Mouse (Mus musculus) spleen, postnatal 10 days (tissue): Measurements from ENCODE around the gene Tnnc1.

Source experiments
- DNase-seq, 2 experiments: peaks; one replicate each; pipeline ENCODE4 v3.0.0; 2021 to 2022; ENCODE audit warnings: low spot score in 2 of 2

Gene Tnnc1

DNA sequence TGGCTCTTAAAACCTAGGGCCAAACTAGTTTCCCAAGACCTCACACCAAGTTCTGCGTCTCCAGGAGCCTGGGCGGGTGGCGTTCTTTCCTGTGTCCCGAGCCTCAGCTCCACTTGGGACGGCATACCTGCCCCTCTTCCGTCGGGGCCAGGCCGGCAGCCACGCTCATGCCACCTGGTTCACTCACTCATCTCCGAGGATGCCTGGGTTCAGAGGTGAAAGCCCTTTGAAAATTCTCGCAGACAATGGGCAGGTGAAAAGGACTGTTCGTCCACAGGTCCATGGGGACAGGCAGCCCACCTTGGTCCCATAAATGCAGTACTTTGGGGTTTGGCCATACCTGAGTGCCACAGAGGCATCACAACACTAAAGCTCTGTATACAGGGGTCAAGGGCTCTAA is 23.9 kb upstream of the Tnnc1 start:
- DNase-seq, result no peak

DNA sequence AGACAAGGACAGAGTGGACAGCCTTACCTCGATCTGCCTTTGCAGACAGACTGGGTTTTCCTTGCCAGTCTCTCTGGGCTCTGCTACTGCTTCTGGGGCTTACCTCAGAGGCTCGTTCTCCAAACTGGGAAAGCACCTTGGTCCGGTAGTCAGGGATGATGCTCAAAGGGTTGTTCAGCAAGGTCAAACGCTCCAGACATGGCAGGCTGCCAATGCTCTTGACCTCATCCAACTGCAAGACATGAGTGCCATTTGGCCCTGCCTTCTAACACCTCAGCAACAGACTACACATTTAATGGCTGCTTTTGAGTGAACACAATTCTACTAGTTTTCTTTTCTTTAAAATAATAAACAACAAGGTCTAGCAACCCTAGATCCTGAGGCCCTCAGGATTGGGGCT is 21.5 kb upstream of the Tnnc1 start:
- DNase-seq, result no peak

DNA sequence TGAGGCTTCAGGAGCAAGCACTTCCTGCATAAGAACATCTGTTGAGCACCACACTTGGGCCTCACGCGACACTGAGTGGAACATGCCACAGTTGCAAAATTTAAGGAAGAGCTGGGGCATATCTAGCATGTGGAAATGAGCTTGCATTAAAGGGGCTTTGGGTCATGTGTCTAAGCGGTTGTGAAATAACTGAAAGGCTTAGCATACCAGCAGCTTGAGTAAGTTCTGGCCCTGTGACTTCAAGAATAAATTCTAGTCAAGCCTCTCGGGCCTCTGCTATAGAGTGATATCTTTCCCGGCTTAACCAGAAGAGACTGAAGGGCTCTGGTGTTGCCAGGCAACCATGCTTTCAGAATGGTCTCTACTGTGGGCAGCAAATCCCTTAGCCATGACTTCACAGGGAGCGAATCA is 19.3 kb upstream of the Tnnc1 start:
- DNase-seq, result no peak

DNA sequence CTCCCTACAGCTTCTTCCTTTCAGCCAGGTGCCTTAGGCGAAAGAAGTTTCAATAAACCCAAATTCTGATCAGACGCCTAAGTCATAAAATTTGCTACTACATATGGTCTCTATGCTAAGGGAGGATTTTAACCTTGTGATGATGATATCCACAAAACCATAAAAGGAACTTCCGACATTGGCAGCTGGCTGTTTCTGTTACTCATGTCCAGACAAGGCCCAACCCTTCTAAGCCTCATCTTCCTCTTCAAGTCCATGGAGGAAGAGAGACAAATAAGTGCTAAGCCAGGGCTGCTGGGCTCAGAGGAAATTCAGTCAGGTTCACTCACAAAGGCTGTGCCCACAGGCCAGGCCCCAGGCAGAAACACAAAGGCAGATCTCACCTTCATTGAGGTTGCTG is 18.8 kb upstream of the Tnnc1 start:
- no peak for DNase-seq

GRCm38 (mm10) chr14:31191936-31192335 is 16.2 kb upstream of the Tnnc1 start:
- no peak for DNase-seq

DNA sequence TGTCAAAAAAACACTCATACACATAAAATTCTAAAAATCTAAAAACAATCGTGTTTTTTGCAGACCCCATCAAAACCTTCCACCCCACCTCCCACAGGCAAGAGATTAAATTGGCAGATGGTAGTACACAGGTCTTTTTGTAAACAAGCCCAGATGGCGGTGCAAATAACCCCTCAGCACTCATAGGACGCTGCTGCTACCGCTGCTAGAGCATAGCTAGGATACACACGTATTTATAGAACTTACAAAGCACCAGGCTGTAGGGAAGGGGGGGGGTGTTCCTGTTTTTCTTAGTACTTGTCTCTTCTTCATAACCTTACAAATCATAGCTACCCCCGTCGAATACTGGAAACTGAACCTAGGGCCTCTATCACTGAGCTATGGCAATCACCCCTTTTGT is 14.3 kb upstream of the Tnnc1 start:
- no peak for DNase-seq

GRCm38 (mm10) chr14:31194441-31194840 is 13.7 kb upstream of the Tnnc1 start:
- DNase-seq, result no peak

DNA sequence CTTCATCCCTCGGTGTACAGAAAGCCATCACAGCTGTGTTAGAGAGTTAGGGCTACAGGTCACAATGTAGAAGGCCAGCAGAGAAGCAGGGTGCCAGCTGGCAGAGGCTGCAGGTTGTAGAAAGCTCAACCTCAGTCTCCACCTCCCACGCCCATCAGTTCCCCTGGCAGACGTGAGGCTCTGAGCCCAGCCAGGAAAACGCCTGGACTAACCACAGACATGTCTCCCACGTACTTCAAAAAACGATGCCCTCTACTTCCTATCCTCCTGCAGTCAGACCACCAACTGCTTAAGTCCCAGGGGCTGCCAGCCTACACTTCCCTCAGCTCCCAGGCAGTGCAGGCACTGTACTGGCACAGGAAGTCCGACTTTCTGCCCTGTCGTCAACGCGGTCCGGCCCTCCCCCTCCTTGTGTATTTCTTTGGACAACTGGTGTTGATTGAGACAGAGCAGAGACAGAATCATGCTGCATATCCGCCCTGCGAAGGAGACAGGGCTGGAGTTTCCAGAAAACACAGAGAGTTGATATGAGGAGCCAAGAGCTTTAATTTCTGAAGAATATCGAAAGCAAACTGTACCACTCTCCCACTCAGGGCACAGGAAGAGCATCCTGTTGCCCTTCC is 13.1 kb upstream of the Tnnc1 start:
- DNase-seq, result no peak

DNA sequence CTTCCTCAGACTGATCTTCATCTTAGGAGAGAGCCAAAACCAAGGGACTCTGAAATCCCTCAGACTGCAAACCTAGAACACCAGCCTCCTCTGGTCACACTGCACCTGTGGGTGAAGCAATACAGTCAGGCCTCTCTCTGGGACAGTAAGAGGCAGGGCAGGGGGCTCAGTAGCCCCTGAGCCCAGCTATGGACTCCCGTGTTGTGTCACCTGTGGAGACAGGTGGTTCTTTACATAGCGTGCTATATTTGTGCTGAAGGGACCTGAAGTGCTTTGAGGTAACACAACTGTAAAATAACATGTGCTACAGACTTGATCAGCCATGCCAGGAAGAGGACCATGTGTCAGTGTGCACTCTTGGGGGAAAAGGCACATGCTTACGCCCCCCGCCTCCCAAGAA is 12.6 kb upstream of the Tnnc1 start:
- no peak for DNase-seq

- DNase-seq, result peak in 1 of 2 experiments; percentile 55
These were observed 12.1 kb upstream of the Tnnc1 start for GRCm38 (mm10) chr14:31195968-31196367.

- no peak for DNase-seq
These were observed 10.3 kb upstream of the Tnnc1 start for GRCm38 (mm10) chr14:31197547-31198516.

DNA sequence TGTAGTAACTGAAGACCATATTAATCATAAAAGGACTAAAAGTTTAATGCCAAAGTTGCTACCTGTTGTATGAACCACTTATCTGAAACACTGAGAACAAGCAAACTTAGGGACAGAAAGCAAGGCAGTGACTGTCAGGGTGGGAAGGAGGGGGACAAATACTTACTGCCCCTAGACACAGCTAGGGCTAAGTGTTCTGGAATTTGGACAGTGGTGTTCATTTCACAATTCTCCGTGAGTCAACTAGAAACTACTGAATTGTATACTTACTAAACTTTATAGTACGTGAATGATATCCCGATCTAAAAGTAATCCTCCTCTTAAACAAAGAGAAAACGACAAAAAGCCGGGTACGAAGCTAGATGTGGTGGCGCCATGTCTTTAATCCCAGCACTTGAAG is 8.5 kb upstream of the Tnnc1 start:
- no peak for DNase-seq

GRCm38 (mm10) chr14:31200038-31200437 is 8.1 kb upstream of the Tnnc1 start:
- DNase-seq, result no peak

DNA sequence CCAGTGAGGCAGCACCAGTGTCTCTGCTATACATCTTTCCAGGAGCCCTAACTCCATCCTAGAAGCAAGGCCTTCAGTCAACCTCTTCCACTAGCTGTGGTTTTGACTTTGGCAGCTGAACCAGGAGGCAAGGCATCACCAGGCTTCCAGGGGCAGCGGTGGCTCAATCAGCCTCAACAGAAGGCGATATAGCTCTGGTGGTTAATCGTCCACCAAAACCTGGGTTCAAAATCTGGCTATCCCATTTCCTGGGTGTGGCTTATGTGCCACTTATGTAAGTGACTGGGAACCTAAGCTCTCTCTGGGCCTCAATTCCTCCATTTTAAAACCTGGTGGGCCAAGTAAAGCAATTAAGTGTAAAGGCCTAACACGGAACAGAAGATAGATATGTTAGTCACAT is 3.3 kb upstream of the Tnnc1 start:
- no peak for DNase-seq

DNA sequence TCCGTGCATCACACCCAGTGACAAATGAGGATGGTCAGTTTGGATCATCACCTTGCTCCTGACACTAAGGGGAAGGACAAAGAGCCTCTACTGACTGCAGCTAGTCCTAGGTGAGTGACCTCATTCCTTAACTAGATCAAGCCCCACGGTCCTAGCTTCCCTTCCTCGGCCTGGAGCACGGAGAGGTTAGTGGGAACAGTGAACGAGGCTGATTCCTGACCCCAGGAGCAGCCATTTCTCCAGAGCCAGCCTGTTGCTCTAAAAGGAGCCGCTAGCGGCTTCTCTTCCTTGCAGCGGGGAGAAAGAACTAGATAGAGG is 2.9 kb upstream of the Tnnc1 start:
- peak in 1 of 2 experiments; percentile 37 for DNase-seq

DNA sequence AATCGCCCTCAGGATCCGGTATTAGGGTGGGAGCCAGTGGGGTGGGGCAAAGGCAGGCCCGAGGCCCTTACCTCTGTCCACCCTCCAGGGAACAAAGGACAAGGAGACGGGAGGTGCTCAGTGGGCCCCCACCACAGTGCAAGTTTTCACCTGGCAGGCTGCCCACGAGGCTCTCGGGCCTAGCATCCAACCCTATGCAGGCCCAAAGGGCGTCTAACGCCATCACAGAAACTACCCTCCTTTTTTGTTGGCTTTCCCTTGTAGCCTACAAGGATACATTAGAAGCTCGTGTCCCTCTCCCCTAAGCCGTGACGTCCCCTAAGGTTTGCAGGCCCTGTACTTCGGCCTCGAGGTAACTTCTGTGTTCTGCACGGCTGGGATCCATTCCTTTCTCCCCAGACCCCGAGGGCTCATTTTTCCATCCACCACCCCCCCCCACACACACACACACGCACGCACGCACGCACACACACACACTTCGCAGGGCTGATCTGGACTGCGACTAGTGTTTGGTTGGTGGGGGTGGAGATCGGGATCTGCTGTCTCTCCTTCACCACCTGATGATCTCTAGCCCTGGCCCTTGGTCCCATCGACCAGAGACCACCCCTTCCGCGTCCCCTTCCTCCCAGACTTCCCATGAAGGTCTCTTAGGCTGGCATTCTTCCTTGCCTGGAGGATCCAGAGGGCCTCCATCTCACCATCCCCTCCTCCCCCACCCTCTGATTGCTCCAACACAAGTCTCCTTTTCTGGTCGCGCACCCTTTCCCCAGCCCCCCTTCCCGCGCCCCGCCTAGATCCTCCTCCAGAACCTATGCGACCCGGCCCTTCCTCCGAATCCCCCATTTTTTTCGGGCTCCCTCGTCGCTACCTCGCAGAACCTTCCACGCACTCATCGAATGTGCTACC is 2.3 kb upstream of the Tnnc1 start:
- DNase-seq, result peak; percentile 55 to 57

DNA sequence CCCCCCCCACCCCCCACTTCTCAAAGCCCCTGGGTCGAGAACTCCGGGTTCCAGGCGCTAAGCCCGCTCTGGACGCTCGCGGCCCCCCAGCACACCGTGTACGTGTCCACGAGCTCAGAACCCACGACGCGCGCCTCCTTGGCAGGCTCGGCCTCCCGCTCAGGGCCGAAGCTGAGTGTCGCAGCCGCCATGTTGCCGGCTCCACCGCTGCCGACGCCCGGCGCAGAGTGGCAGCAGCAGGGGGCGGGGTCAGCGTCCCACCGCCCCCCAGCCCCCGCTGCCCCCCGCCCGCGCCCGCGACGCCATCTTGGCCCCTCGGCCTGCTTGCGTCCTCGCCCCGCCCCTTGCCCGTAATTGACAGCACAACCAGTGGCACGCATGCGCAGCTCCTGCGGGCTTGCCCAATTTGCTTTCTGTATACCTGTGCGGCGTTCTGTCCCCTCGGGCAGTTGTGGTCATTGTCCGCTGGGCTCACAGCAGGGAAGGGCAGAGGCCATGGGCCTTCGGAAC is 1.6 kb upstream of the Tnnc1 start:
- peak; percentile 91 to 98 for DNase-seq

DNA sequence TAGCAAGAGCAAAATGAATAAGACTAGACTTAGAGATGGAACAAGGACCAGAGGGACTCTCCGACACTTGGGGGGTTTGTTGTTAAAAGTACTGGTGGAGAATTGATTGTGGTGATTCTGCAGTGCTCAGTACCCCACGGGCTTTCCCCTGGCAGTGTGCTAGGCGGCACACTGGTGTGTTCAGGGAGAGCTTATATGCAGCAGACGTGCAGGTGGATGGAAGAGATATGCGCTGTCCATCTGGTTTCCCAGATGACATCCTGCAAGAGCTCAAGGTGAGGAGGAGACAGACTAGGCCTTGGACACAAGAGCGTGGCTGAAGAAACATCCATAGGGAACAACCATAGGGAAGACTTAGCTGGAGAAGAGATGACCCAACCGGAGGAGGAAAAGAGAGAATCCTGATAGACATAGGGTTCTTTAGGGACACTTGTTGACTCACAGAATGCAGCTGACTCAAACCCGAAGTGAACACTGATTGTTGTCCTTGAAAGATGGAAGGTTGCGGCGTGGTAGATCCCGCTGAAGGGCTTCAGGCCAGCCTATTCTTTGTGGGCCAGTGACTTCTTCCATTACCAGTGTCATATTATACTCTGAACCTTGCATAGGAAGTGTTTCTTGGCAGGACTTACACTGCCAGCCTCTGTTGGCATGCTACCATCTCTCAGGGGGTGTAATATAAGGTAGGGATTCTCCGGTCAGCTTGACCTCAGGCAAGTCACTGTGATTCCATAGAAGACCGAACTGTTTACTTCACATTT is 862 bp upstream of the Tnnc1 start:
- peak in 1 of 2 experiments; percentile 53 for DNase-seq

- DNase-seq, result no peak
These were observed 1.0 kb downstream of the Tnnc1 start for GRCm38 (mm10) chr14:31209133-31209557.

GRCm38 (mm10) chr14:31211854-31212253 is 3.7 kb downstream of the Tnnc1 start:
- DNase-seq, result no peak

DNA sequence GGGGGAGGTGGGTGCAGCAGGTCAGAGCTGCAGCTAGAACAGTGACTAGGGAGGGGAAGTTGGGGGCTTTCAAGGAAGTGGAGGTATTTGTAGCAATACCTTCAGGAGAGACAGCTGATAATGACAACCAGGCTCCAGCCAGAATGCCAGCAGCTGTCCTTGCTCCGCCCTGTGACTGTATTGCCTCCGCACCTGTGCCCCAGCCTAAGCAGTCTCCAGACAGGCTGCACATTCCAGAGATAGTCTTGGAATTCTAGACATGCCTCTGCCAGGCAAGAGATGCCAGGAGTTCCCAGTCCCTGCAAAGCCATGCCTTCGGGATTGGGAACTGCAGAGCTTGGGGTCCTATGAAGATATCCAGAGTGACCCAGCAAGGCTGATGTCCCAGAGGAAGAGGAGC is 4.4 kb downstream of the Tnnc1 start:
- DNase-seq, result no peak
